Mouse (Mus musculus) hindbrain, postnatal 0 days (tissue): ENCODE data around the gene Ampd2. TPM values are rescaled to one million over a fixed set of nuclear protein-coding genes. Genes with fewer than 3 reads are reported as not detected.

Experiments
- ATAC-seq: fragments of 200-750 bp; cut with Nextera tagmentation; 2 replicates; pipeline ENCODE4 v1.8.0; 2017; ENCODE audit warnings: mild to moderate bottlenecking, moderate TSS enrichment, moderate library complexity
- DNase-seq: peaks from one replicate; pipeline ENCODE4 v3.0.0-alpha.2; 2015; ENCODE audit warnings: low spot score
- H3K27ac ChIP-seq: fragments of 300-500 bp; sonication (generic); 2 replicates; pipeline ENCODE4 v1.5.1; 2014; ENCODE audit warnings: mild to moderate bottlenecking
- H3K27me3 ChIP-seq: fragments of 300-500 bp; sonication (generic); 2 replicates; pipeline ENCODE4 v1.6.1; 2014; ENCODE audit warnings: low read length, mixed read lengths; ENCODE audit not compliant: insufficient read depth
- H3K36me3 ChIP-seq: fragments of 300-500 bp; sonication (generic); 2 replicates; pipeline ENCODE4 v1.6.1; 2014; ENCODE audit warnings: low read length, mixed read lengths; ENCODE audit not compliant: insufficient read depth
- H3K4me1 ChIP-seq: fragments of 300-500 bp; sonication (generic); 2 replicates; pipeline ENCODE4 v1.6.1; 2014; ENCODE audit warnings: antibody characterized with exemption, low read length, mixed read lengths; ENCODE audit not compliant: insufficient read depth
- H3K4me2 ChIP-seq: fragments of 300-500 bp; sonication (generic); 2 replicates; pipeline ENCODE4 v1.6.1; 2014; ENCODE audit warnings: low read depth, mild to moderate bottlenecking, low read length, moderate library complexity, mixed read lengths
- H3K4me3 ChIP-seq: fragments of 300-500 bp; sonication (generic); 2 replicates; pipeline ENCODE4 v1.5.1; 2014; ENCODE audit warnings: low read length
- H3K9ac ChIP-seq: fragments of 300-500 bp; sonication (generic); replicated peaks from 2 replicates; pipeline ENCODE4 v1.6.1; 2014; ENCODE audit warnings: mild to moderate bottlenecking, low read length, moderate library complexity, mixed read lengths
- H3K9me3 ChIP-seq: fragments of 300-500 bp; sonication (generic); 2 replicates; pipeline ENCODE4 v1.6.1; 2016; ENCODE audit warnings: low read length, mixed read lengths
- CTCF ChIP-seq: IDR thresholded peaks from 2 replicates; pipeline ENCODE4 v1.5.1; 2016; ENCODE audit warnings: antibody characterized with exemption, control low read depth, low read depth
- WGBS: fragments of 180-500 bp; shearing (Covaris S2); extraction: QIAGEN DNeasy Blood & Tissue Kit; methylation state at CpG from one replicate; pipeline ENCODE4 v1.1.7; 2014; 5-methylcytosine and 5-hydroxymethylcytosine counted together
- polyA plus RNA-seq: library from polyadenylated mRNA; unstranded; fragments of >200 nt; fragmentation: Nextera tagmentation; extraction: Ambion mirVana; gene quantifications from 2 replicates; pipeline ENCODE4 v1.2.1, GENCODE M21; 2015
- total RNA-seq: library from RNA; depleted of rRNA; stranded (reverse); fragments of >200 nt; gene quantifications from 2 replicates; pipeline ENCODE4 v1.2.3, GENCODE M21; 2014; rRNA removed

Ampd2 gene
- total RNA-seq = 56.6 and 58.4 TPM in 2 replicates
- polyA plus RNA-seq = 40.3 and 43.2 TPM in 2 replicates

DNA sequence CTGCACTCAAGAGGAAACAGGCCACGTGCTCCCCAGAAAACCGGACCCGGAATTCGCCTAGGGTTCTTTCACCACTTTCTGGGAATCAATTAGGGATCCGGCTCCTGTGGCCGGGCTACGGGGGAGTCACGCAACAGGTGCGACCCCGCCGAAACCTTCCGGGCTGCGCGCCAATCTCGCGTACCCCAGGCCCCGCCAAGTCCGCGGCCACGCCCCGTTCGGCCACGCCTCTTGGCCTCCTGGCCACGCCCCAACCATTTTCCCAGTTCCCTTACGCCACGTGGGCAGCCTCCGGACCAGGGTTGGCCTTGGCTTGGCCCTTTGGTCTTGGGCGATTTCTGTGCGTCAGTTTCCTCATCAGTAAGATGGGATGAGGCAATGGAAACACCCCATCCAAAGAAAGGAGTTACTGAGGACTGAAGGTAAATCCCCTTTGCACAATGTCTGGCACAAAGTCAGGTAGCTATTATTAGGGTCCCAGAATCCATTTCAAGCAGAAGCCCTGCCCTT is at the start of gene Ampd2:
Gene Ampd2, minus strand, starts transcription at position 182 of the 510 bp plus-strand sequence.
- 3% methylated on average over 29 of the region's 29 CpGs for WGBS
- DNase-seq = peak; percentile 60

DNA sequence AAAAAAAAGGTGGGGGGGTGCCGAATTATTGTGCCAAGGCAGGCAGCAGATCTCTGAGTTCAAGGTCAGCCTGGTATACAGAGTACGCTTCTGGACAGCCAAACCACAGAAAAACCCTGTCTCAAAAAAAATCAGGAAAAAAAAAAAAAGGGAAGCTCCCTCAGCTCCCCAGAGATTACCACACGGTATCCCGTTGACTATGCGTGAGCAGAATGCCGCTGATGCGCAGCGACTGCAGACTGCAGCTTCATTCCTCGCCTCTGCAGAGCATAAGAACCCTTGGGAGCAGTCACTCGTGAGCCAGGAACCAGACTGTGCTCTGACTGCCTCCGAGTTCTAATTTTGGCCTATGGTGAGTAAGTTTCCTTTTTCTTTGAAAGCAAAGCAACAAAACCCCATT is 48.2 kb upstream of the Ampd2 start:
- peak; percentile 51 for DNase-seq
- TF ChIP-seq CTCF = no peak
- no peaks in the 10 kb centered on the region for H3K36me3 ChIP-seq
- no peak overlapping the region for H3K4me2 ChIP-seq
- H3K27ac ChIP-seq = no peak overlapping the region; the same call in 1 of the 2 replicates
- 0 out of 2 replicates have a peak, but pooled peaks have one; percentile 62 for ATAC-seq
- H3K9me3 ChIP-seq = no peaks in the 10 kb centered on the region
- no peak overlapping the region for H3K9ac ChIP-seq
- no peak overlapping the region for H3K4me3 ChIP-seq
- no peaks in the 10 kb centered on the region for H3K27me3 ChIP-seq
- H3K4me1 ChIP-seq = no peaks in the 10 kb centered on the region
- WGBS = 43% methylated on average over 11 of the region's 11 CpGs

More for the DNA sequence above, at the start of gene Ampd2:
- peak within 1 kb of the TSS; percentile 51 for H3K4me3 ChIP-seq
- no peaks in the 10 kb centered on the region for H3K9me3 ChIP-seq
- H3K4me2 ChIP-seq = peak within 1 kb of the TSS; percentile 100
- ATAC-seq = 0 out of 2 replicates have a peak, but pooled peaks have one; percentile 0
- peak within 1 kb of the TSS; percentile 82 for H3K27ac ChIP-seq
- H3K27me3 ChIP-seq = no peaks in the 10 kb centered on the region
- H3K9ac ChIP-seq = peak within 1 kb of the TSS; percentile 68
- no peak for TF ChIP-seq CTCF
- H3K36me3 ChIP-seq = no peaks in the 10 kb centered on the region
- peaks cover 29% of the 10 kb centered on the region for H3K4me1 ChIP-seq

DNA sequence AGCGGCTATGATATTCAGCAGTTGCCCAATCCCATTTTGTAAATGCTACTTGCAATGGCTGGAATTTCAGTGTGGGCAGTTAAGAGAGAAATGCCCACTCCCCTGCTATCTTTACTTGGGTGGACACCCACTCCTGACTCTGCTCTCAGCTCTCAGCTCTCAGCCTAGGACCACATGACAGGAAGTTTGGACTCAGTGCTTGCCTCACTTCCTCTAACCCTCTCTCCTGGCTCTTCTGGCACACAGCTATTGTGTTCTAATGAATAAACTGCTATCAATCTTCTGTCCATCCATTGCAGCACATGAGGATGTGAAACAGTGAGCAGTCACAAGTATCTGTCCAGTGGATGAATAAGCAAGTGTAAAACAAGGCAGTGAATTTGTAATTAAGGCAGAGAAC is 46.0 kb upstream of the Ampd2 start:
- 81% methylated on average over 1 of the region's 1 CpGs for WGBS
- H3K4me1 ChIP-seq = no peaks in the 10 kb centered on the region
- no peaks in the 10 kb centered on the region for H3K9me3 ChIP-seq
- no peak overlapping the region for H3K4me2 ChIP-seq
- H3K4me3 ChIP-seq = no peak overlapping the region
- H3K27me3 ChIP-seq = no peaks in the 10 kb centered on the region
- H3K9ac ChIP-seq = no peak overlapping the region
- H3K27ac ChIP-seq = no peak overlapping the region
- no peak for DNase-seq
- no peak for TF ChIP-seq CTCF
- H3K36me3 ChIP-seq = no peaks in the 10 kb centered on the region
- no peak for ATAC-seq

DNA sequence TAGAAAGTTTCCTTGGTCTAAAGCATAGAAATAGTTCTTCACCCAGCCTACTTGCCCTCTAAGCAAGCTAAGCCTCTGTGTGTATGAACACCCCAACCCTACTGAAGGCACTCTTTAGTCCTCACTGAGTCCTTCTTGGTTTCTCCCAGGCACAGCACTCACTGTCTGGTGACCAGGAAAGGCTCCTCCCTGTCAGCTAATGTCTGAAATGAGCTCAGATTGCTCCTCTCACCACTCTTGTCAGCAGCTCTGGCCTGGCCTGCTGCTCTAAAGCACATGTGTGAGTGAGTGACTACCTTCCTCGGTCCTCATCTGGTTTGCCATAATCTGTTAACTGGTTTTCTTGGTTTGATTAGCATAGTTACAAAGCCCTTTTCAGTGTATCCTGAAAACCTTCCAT is 45.4 kb upstream of the Ampd2 start:
- DNase-seq (no peak), ATAC-seq (no peak)
- Histone ChIP-seq H3K36me3 (no peaks in the 10 kb centered on the region), H3K4me1 (no peaks in the 10 kb centered on the region), H3K9me3 (no peaks in the 10 kb centered on the region), H3K9ac (no peak overlapping the region), H3K27me3 (no peaks in the 10 kb centered on the region), H3K4me2 (no peak overlapping the region), H3K4me3 (no peak overlapping the region), H3K27ac (no peak overlapping the region)
- TF ChIP-seq CTCF = no peak
- WGBS = 85% methylated on average over 1 of the region's 1 CpGs

DNA sequence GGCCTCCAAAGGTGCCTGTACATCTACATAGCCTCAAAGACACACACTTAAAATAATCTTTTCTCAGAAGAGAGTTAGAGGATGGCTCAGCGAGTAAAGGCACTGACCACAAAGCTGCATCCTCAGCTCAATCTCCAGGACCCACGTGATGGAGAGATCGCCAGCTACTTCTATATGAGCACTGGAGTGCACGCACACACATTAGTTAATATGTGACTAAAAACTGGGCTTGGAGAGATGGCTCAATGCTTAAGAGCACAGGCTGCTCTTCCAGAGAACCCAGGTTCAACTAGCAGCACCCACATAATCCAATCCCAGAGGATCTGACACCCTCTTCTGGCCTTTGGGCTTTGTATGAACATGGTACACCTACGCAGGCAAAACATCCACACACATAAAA is 44.8 kb upstream of the Ampd2 start:
- no peak overlapping the region for H3K4me3 ChIP-seq
- H3K27me3 ChIP-seq = no peaks in the 10 kb centered on the region
- TF ChIP-seq CTCF = no peak
- ATAC-seq = no peak
- 93% methylated on average over 5 of the region's 5 CpGs for WGBS
- H3K4me1 ChIP-seq = no peaks in the 10 kb centered on the region
- H3K27ac ChIP-seq = no peak overlapping the region
- H3K9me3 ChIP-seq = no peaks in the 10 kb centered on the region
- no peak overlapping the region for H3K9ac ChIP-seq
- H3K4me2 ChIP-seq = no peak overlapping the region
- no peaks in the 10 kb centered on the region for H3K36me3 ChIP-seq
- DNase-seq = no peak

DNA sequence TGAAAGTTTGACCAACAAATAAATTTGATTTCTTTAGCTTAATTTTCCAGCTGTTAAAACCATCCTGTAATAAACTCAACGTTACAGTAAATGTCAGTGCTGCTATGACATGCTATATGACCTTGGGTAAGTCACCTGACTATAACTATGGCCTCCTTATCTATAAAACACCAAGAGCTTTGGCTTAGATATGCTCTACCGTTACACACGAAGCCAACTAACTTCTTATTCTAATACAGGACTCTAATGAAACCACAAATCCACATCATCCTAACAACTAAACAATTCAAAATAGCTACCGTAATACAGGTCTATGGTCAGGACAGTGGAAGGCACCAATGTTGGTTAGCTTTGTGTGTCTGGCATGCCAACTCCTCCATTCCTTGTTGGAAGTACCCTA is 43.4 kb upstream of the Ampd2 start:
- 92% methylated on average over 4 of the region's 4 CpGs for WGBS

DNA sequence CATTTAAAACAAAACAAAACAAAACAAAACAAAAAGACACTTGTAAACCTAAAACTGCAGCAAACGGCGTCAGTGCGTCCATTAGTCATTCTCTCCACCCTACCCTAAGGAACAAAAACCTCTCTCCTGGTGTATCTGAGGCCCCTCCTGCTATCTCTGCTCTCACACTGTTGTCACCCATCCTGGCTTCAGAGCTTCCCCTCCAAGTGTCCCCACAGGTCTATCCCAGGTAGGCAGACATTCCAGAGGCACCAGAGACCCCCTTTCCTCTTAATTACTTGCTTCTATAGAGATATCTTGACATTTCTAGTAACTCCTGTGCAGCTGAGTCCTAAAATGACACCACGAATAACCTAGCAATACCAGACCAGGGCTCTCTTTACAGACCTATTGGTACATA is 42.9 kb upstream of the Ampd2 start:
- DNase-seq = no peak

More for the DNA sequence above, 43.4 kb upstream of the Ampd2 start:
- Histone ChIP-seq H3K9me3 (no peaks in the 10 kb centered on the region), H3K4me2 (no peak overlapping the region), H3K4me1 (no peaks in the 10 kb centered on the region), H3K36me3 (no peaks in the 10 kb centered on the region), H3K4me3 (no peak overlapping the region), H3K27ac (no peak overlapping the region), H3K9ac (no peak overlapping the region), H3K27me3 (no peaks in the 10 kb centered on the region)
- TF ChIP-seq CTCF = no peak
- ATAC-seq = no peak
- DNase-seq = no peak

More for the DNA sequence above, 42.9 kb upstream of the Ampd2 start:
- Histone ChIP-seq H3K36me3 (no peaks in the 10 kb centered on the region), H3K4me2 (no peak overlapping the region), H3K9me3 (no peaks in the 10 kb centered on the region), H3K27ac (no peak overlapping the region), H3K27me3 (no peaks in the 10 kb centered on the region), H3K4me1 (no peaks in the 10 kb centered on the region), H3K9ac (no peak overlapping the region), H3K4me3 (no peak overlapping the region)
- no peak for TF ChIP-seq CTCF
- ATAC-seq = no peak
- WGBS = 85% methylated on average over 4 of the region's 4 CpGs
